Mouse (Mus musculus) lung, postnatal 36 days (tissue): ENCODE results near the gene Cops2.

ENCODE experiments used
- DNase-seq: peaks from one replicate; pipeline ENCODE4 v3.0.0; 2022; ENCODE audit warnings: mixed read lengths

Cops2 gene

DNA sequence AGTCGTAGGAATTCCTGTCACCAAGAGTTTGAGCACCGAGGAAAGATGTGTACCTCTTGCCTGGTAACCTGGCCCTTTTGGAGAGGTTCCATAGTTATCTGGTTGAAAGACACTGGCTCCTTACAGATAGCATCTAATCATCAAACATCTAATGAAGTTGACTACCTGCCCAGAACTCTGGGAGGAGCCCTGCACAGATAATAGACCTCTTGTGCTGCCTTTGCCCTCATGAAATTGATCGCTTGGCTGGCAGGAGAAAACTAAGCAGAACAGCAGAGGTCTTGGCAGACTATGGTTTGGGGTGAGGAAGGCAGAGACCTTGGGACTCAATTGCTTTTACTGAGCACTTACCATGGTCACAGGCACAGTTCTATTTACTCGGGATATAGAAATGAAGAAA, 38.5 kb downstream of the Cops2 start:
- DNase-seq: no peak

DNA sequence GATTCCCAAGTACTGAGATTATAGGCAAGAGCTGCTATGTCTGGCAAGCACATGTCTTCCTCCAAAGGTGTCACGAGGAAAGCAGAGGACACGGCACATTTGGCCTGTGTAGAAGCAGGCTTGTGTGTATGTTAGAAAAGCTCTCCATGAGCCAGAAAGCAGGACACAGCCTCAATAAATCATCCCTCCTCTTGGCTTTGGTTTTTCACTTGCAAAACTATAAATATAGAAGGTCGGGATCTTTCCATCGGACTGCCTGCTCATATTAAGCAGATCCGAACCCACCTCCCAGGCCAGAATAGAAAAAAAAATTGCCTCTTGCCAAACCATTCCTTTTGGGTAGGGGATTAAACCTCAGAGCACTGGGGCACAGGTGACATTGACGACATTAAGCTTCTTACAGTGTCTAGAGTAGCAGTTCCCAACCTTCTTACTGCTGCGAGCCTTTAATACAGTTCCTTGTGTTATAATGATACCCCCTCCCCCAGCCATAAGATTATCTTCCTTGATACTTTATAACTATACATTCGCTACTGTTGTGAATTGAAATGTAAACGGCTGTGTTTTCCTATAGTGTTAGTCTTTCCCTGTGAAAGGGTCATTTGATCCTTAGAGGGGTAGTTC, 44.9 kb downstream of the Cops2 start:
- no peak for DNase-seq

GRCm38 (mm10) chr2:125811332-125811731, 47.6 kb downstream of the Cops2 start:
- DNase-seq: no peak

- DNase-seq: no peak
Observed at GRCm38 (mm10) chr2:125809551-125809950, 49.4 kb downstream of the Cops2 start.

DNA sequence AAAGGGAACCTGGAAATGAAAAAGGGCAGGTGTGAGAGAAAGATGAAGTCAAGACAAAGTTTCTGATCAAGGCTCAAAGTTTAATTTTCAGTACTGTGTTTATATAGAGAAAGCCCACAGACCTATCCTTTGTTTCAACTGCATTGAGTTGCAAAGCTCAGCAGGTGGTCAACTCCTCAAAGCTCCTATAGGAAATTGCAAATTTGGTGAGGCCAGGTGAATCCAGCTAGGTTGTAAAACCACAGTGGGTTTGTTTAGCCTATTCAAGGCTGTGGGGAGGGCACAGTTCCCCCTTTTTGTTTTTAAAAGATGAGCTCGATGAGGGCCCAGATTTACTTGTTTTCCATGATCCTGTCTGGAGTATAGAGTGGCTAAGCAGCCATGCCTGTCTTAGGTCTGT, 53.1 kb downstream of the Cops2 start:
- DNase-seq: no peak

GRCm38 (mm10) chr2:125801947-125802346, 57.0 kb downstream of the Cops2 start:
- no peak for DNase-seq

- peak; percentile 79 for DNase-seq
Observed at GRCm38 (mm10) chr2:125801038-125801437, 57.9 kb downstream of the Cops2 start.

DNA sequence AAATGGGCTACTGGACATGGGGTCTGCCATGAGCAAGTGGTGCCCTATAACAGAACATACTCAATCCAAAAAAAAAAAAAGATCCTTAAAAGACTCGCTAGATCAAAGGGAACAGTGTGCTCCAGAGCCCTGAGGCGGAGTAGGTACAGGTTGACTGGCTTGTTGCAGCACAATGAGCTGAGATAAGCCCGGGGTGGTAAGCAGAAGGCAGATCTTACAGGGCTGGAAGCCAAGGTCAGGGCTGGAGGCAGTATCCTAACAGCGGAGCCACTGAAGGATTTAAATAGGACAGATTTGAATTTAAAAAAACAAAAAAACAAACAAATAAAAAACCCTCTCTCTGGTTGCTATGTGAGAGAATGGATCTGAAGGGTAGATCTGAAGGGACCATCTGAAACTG, 58.5 kb downstream of the Cops2 start:
- DNase-seq: peak; percentile 55

DNA sequence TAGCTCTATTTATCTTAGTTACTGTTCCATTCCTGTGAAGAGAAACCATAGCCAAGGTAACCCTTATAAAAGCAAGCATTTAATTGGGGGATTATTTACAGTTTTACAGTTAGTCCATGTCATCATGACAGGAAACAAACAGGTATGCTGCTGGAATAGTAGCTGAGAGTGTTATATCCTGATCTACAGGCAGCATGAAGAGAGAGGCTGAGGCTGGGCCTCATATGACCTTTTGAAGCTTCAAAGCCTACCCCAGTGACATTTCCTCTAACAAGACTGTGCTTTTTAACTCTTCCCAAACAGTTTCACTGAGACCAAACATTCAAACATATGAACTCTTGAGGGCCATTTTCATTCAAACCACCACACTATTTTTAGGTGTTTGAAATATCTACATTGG, 61.1 kb downstream of the Cops2 start:
- no peak for DNase-seq

DNA sequence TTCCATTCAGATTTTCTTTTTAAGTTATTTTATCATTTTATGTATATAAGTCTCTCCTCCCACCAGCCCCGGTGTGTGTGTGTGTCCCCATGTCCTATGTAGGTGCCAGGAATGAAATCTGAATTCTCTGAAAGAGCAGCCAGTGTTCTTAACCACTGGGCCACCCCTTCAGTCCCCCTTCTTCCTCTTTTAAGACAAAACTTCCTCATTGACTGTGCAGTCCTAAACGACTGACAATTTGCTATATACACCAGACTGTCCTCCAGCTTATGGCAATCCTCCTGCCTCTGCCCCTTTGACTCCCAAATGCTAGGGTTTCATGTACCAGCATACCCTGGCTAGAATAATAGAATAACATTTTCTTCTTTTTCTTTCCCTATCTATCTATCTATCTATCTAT, 63.8 kb downstream of the Cops2 start:
- no peak for DNase-seq

GRCm38 (mm10) chr2:125794166-125794565, 64.8 kb downstream of the Cops2 start:
- DNase-seq: no peak

DNA sequence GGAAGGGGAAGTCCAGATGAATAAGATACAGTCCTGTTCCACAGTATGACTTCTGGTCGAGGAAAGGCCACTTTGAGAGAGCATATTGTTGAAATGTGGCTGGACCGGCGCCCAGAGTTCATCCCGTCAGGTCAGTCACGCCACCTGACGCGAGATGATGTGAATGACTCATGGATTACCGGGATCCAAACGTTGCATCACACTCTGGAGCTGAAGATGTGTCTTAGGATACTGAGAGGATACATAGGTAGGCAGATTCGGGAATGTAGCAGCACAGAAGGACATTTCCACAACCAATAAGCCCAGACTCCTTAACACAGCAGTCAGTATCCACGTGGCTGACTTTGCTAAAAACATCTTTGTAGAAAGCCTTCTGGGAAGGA, 66.1 kb downstream of the Cops2 start:
- peak; percentile 69 for DNase-seq

GRCm38 (mm10) chr2:125792144-125792878, 66.6 kb downstream of the Cops2 start:
- DNase-seq: peak; percentile 91

GRCm38 (mm10) chr2:125791485-125791885, 67.5 kb downstream of the Cops2 start:
- DNase-seq: peak; percentile 17

- no peak for DNase-seq
Observed at GRCm38 (mm10) chr2:125790242-125790641, 68.7 kb downstream of the Cops2 start.

- DNase-seq: no peak
Observed at GRCm38 (mm10) chr2:125789265-125789664, 69.7 kb downstream of the Cops2 start.

- no peak for DNase-seq
Observed at GRCm38 (mm10) chr2:125788785-125789184, 70.2 kb downstream of the Cops2 start.

- DNase-seq: peak; percentile 21
Observed at GRCm38 (mm10) chr2:125788351-125788750, 70.6 kb downstream of the Cops2 start.

DNA sequence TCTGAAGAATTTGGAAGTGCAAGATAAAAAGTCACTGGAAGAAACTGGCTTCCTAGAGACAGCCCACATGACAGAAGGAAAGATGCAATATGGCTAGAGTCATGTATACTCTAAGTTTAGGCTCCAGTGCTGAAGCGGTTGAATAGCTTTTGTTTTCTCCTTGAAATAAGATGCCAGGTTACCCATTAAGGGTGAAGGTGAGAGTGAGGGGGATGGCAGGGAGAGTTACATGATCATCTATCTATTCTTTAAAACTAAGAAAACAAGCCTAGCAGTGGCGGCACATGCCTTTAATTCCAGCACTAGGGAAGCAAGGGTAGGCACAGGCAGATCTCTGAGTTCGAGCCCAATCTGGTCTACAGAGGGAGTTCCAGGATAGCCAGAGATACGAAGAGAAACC, 73.9 kb downstream of the Cops2 start:
- DNase-seq: no peak

GRCm38 (mm10) chr2:125784392-125784791, 74.5 kb downstream of the Cops2 start:
- DNase-seq: no peak

GRCm38 (mm10) chr2:125783868-125784267, 75.1 kb downstream of the Cops2 start:
- no peak for DNase-seq

DNA sequence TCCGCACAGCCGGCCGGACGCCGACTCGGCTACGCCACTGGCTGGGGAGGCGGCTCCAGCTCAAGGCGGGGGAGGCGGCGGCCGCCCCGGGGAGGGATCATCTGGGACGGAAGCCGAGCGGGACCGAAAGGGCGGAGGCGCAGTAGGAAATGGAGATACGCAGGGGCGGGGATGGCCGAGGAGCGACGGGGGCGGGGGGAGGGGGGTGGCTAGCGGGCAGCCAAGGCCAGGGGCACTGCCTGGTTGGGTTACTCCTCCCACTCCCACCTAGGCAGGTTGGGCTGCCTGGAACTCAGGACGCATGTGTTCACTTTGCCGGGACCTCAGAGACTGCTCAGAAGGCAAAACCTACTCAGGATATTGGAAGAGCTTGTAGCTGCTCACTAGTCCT, 76.2 kb downstream of the Cops2 start, which contains the start of gene Secisbp2l:
Secisbp2l (minus strand) TSS at position 152 of the 391 bp plus-strand sequence.
- DNase-seq: peak; percentile 96

- no peak for DNase-seq
Observed at GRCm38 (mm10) chr2:125781978-125782718, 76.8 kb downstream of the Cops2 start.

DNA sequence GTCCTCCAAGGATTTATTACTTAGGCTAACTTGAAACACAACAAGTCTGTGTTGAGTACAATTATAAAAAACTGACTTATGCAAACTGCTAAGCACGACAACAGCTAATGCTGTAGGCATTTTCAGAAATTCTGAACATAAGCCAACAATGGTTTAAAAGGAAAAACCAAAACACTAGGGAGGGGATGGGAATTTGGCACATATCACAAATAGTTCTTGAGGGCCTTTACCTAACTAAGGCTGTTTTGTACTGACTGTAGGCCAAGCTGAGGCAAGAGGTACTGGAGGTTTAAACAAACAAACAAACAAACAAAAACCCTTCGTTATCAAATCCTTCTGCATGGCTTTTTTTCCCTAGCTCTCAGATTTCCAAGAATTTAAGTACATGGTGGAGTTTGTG, 77.9 kb downstream of the Cops2 start:
- DNase-seq: peak; percentile 14
